Mouse (Mus musculus) heart, adult 2 months (tissue): Measurements from ENCODE around the gene Hsd17b12.

Experiments used
- CTCF ChIP-seq: fragments of 200-600 bp; IDR thresholded peaks from 2 replicates; pipeline ENCODE4 v1.8.1; 2022; ENCODE audit warnings: antibody characterized with exemption, mild to moderate bottlenecking, moderate library complexity
- EP300 ChIP-seq: fragments of 200-500 bp; IDR thresholded peaks from 2 replicates; pipeline ENCODE4 v1.6.1; 2011; ENCODE audit warnings: low read depth, low read length, control low read depth; ENCODE audit not compliant: insufficient read depth
- POLR2A ChIP-seq: fragments of 200-500 bp; IDR thresholded peaks from 2 replicates; pipeline ENCODE4 v1.6.1; 2011; ENCODE audit warnings: mild to moderate bottlenecking, low read depth, low read length, control low read depth; ENCODE audit not compliant: insufficient read depth

GRCm38 (mm10) chr2:94043662-94044061, 114.1 kb downstream of the Hsd17b12 start:
- TF ChIP-seq CTCF (no peak), EP300 (no peak), POLR2A (no peak)
